Mouse (Mus musculus): Measurements from ENCODE around the gene Sema4d.

Sema4d gene

DNA sequence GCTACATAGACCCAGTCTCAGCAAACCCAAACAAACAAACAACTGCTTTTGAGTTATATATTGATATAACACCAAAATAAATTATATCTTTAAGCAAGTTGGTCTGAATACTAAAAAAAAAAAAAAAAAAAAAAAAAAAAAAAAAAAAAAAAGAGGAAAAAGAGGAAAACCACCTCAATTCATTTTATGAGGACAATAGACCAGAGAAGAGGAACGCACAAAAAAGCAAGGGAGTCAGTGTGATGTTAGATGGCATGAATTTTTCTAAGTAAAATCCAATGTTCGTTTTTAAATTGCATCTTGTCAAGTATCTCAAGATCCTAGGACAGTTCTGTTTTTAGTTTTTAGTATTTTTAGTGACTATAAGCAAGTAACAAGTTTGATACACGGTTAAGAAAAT, 152.1 kb downstream of the Sema4d start:
- DNase-seq (ENCODE audit: low spot score) = no peak

- DNase-seq (ENCODE audit: low spot score) = no peak
Observed at GRCm38 (mm10) chr13:51638958-51639357, 154.6 kb downstream of the Sema4d start.

All from embryo, embryonic 10 days (tissue).